Mouse (Mus musculus) megakaryocyte-erythroid progenitor cell, adult 5-6 weeks (primary cell): Measurements from ENCODE around the gene Tssk1. TPM values are rescaled to one million over a fixed set of nuclear protein-coding genes. Genes with fewer than 3 reads are reported as not detected.
A peak's percentile ranks its signal among the peaks of the same experiment; 100 is the strongest.

Source experiments
- ATAC-seq: replicated peaks from 2 replicates; pipeline ENCODE4 v1.8.0; 2016; ENCODE audit warnings: mild to moderate bottlenecking, inconsistent platforms; ENCODE audit not compliant: severe bottlenecking, poor library complexity, low FRiP score, low TSS enrichment
- total RNA-seq, 2 experiments: library from RNA; stranded (forward) in 1 of 2; stranded (reverse) in 1 of 2; fragments of 200-1000, 215-1000 nt in 1 of 2; fragments of >200 nt in 1 of 2; fragmentation: Nextera tagmentation in 1 of 2; gene quantifications; 2 replicates each; pipeline ENCODE4 v1.2.3; 2014 to 2017

The Tssk1 gene
- total RNA-seq (2014; fragmentation: Nextera tagmentation) (0.72 TPM in 1 of 2 replicates, not detected in the other), total RNA-seq (2017) (0.14 TPM in 1 of 2 replicates, not detected in the other)

GRCm38 (mm10) chr16:17893923-17894322 is at the start of gene Tssk1:
Gene Tssk1 (plus strand): TSS chr16:17894223.
- no peak for ATAC-seq

GRCm38 (mm10) chr16:17848431-17848830 is 45.6 kb upstream of the Tssk1 start:
- ATAC-seq = peak; percentile 87

GRCm38 (mm10) chr16:17848928-17849327 is 45.1 kb upstream of the Tssk1 start:
- ATAC-seq = peak; percentile 74

GRCm38 (mm10) chr16:17849486-17849885 is 44.5 kb upstream of the Tssk1 start:
- no peak for ATAC-seq

GRCm38 (mm10) chr16:17851331-17851730 is 42.7 kb upstream of the Tssk1 start:
- no peak for ATAC-seq

- no peak for ATAC-seq
These were observed 42.2 kb upstream of the Tssk1 start for GRCm38 (mm10) chr16:17851860-17852259.

- no peak for ATAC-seq
These were observed 40.8 kb upstream of the Tssk1 start for GRCm38 (mm10) chr16:17853263-17853662.

- ATAC-seq = no peak
These were observed 36.9 kb upstream of the Tssk1 start for GRCm38 (mm10) chr16:17857157-17857556.

- peak; percentile 83 for ATAC-seq
These were observed 35.4 kb upstream of the Tssk1 start for GRCm38 (mm10) chr16:17858592-17858991.

GRCm38 (mm10) chr16:17865293-17865692 is 28.7 kb upstream of the Tssk1 start:
- ATAC-seq = no peak

- no peak for ATAC-seq
These were observed 28.3 kb upstream of the Tssk1 start for GRCm38 (mm10) chr16:17865770-17866169.

GRCm38 (mm10) chr16:17871248-17871647 is 22.8 kb upstream of the Tssk1 start:
- peak; percentile 82 for ATAC-seq

- peak; percentile 42 for ATAC-seq
These were observed 21.0 kb upstream of the Tssk1 start for GRCm38 (mm10) chr16:17872995-17873394.

GRCm38 (mm10) chr16:17875174-17875573 is 18.8 kb upstream of the Tssk1 start:
- no peak for ATAC-seq

GRCm38 (mm10) chr16:17876096-17876495 is 17.9 kb upstream of the Tssk1 start:
- no peak for ATAC-seq

- no peak for ATAC-seq
These were observed 14.5 kb upstream of the Tssk1 start for GRCm38 (mm10) chr16:17879571-17879970.

GRCm38 (mm10) chr16:17882196-17882595 is 11.8 kb upstream of the Tssk1 start:
- ATAC-seq = no peak

- no peak for ATAC-seq
These were observed 9.9 kb upstream of the Tssk1 start for GRCm38 (mm10) chr16:17884116-17884515.

GRCm38 (mm10) chr16:17889689-17890341 is 4.2 kb upstream of the Tssk1 start:
- no peak for ATAC-seq

GRCm38 (mm10) chr16:17890342-17890727 is 3.7 kb upstream of the Tssk1 start:
- ATAC-seq = peak; percentile 9

GRCm38 (mm10) chr16:17890917-17891566 is 3.0 kb upstream of the Tssk1 start:
- ATAC-seq = peak; percentile 75
